8 mouse cellular contexts compared by ENCODE assay signal in the genomic region with DNA sequence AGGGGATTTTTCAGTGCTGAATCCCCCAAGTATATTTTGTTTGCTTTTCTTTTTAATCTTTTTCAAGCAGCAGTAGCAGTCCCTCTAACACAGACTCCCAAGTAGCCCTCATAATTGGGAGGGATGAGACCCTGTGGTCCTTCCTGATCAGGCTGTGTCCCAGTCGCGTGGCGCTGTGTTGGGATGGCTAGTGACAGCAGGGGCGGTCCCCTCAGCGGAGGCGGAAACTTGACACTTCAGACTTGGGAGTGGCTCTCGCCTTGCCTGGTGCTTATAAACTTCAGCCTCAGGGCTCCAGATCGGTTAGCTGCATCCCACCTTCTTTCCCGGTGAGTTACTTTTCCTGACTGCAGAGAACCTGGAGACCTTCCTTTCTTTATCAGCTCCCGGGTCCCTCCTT. TPM values are rescaled to one million over a fixed set of nuclear protein-coding genes. Genes with fewer than 3 reads are reported as not detected.
A peak's percentile ranks its signal among the peaks of the same experiment; 100 is the strongest.
DNase-seq lines count a peak whose midpoint lies in the region; ATAC-seq lines count a peak whose summit lies in the region.

No protein-coding gene starts in this region.

- H3K4me3 ChIP-seq in forebrain, embryonic 13.5 days: peak overlapping the region; percentile 38
- peak overlapping the region; percentile 26 for H3K4me3 ChIP-seq in limb, embryonic 11.5 days (ENCODE audit: low read depth, low read length)
- peak overlapping the region; percentile 23 for H3K4me3 ChIP-seq in midbrain, embryonic 11.5 days (ENCODE audit: low read depth, low read length)

- peaks cover 17% of the 10 kb centered on the region for H3K4me1 ChIP-seq in forebrain, embryonic 13.5 days
- H3K4me1 ChIP-seq in limb, embryonic 11.5 days (ENCODE audit: control insufficient read depth, insufficient read depth, low read length): peaks cover 12% of the 10 kb centered on the region
- no peaks in the 10 kb centered on the region; the same call in 1 of the 2 replicates for H3K4me1 ChIP-seq in midbrain, embryonic 11.5 days (ENCODE audit: control insufficient read depth, insufficient read depth, low read length)

- peak; percentile 56 for DNase-seq in ES-CJ7 (ENCODE audit: low read depth, low spot score)
- peak; percentile 84 for DNase-seq in adrenal gland, postnatal 14 days
- peak; percentile 80 for DNase-seq in heart, postnatal 4 days
- DNase-seq in limb, embryonic 11.5 days (ENCODE audit: low spot score): peak; percentile 77
- no peak for DNase-seq in midbrain, embryonic 11.5 days (ENCODE audit: low spot score, missing footprints)
- peak; percentile 48 for DNase-seq in splenic B cell, adult 2 months (ENCODE audit: low read depth, low spot score)
- no peak for DNase-seq in left cerebral cortex, adult 9 months (ENCODE audit: low spot score in 2 of 2)

- no peaks in the 10 kb centered on the region for H3K36me3 ChIP-seq in forebrain, embryonic 13.5 days (ENCODE audit: poor library complexity, severe bottlenecking)
- H3K36me3 ChIP-seq in limb, embryonic 11.5 days (ENCODE audit: control insufficient read depth, insufficient read depth, low read length): no peaks in the 10 kb centered on the region
- no peaks in the 10 kb centered on the region for H3K36me3 ChIP-seq in midbrain, embryonic 11.5 days (ENCODE audit: control insufficient read depth, insufficient read depth, low read length)
- H3K36me3 ChIP-seq in splenic B cell, adult 2 months (ENCODE audit: control insufficient read depth, insufficient read depth, low read length, poor library complexity, severe bottlenecking): no peaks in the 10 kb centered on the region

- no peaks in the 10 kb centered on the region for H3K9me3 ChIP-seq in forebrain, embryonic 13.5 days (replicated peaks)
- no peaks in the 10 kb centered on the region for H3K9me3 ChIP-seq in limb, embryonic 11.5 days (ENCODE audit: control insufficient read depth, low read length)
- no peaks in the 10 kb centered on the region for H3K9me3 ChIP-seq in midbrain, embryonic 11.5 days (ENCODE audit: control insufficient read depth, low read length)

- H3K27ac ChIP-seq in forebrain, embryonic 13.5 days: no peak overlapping the region
- no peak overlapping the region for H3K27ac ChIP-seq in limb, embryonic 11.5 days (replicated peaks; ENCODE audit: low read depth, low read length)
- H3K27ac ChIP-seq in midbrain, embryonic 11.5 days (ENCODE audit: low read depth, low read length): no peak overlapping the region

- peak overlapping the region; percentile 54 for H3K9ac ChIP-seq in forebrain, embryonic 13.5 days
- H3K9ac ChIP-seq in limb, embryonic 11.5 days (ENCODE audit: low read length): peak overlapping the region; percentile 43
- H3K9ac ChIP-seq in midbrain, embryonic 11.5 days (ENCODE audit: low read length): 0 out of 2 replicates have a peak overlapping the region, but pooled peaks have one; percentile 24

- peak; percentile 60; the same call in 1 of the 2 replicates for ATAC-seq in forebrain, embryonic 13.5 days
- ATAC-seq in limb, embryonic 11.5 days (ENCODE audit: insufficient number of reproducible peaks, low FRiP score, low TSS enrichment, low read depth): peak; percentile 27; the same call in 1 of the 2 replicates
- peak; percentile 64 for ATAC-seq in midbrain, embryonic 11.5 days (ENCODE audit: low FRiP score)

- WGBS in forebrain, embryonic 13.5 days: 2% methylated on average over 10 of the region's 10 CpGs
- under 1% methylated on average over 10 of the region's 10 CpGs for WGBS in limb, embryonic 11.5 days
- under 1% methylated on average over 10 of the region's 10 CpGs for WGBS in midbrain, embryonic 11.5 days

- peak overlapping the region; percentile 66 for H3K4me2 ChIP-seq in forebrain, embryonic 13.5 days
- H3K4me2 ChIP-seq in limb, embryonic 11.5 days (ENCODE audit: low read depth, severe bottlenecking): peak overlapping the region; percentile 78
- H3K4me2 ChIP-seq in midbrain, embryonic 11.5 days: peak overlapping the region; percentile 68

- H3K27me3 ChIP-seq in forebrain, embryonic 13.5 days: peaks cover 36% of the 10 kb centered on the region
- H3K27me3 ChIP-seq in limb, embryonic 11.5 days (ENCODE audit: control insufficient read depth, insufficient read depth, low read length): peaks cover 5% of the 10 kb centered on the region; the same call in 1 of the 2 replicates
- H3K27me3 ChIP-seq in midbrain, embryonic 11.5 days (ENCODE audit: control insufficient read depth, insufficient read depth, low read length): peaks cover 9% of the 10 kb centered on the region
- no peaks in the 10 kb centered on the region for H3K27me3 ChIP-seq in splenic B cell, adult 2 months (ENCODE audit: control insufficient read depth, insufficient read depth, low read length, poor library complexity, severe bottlenecking)

RNA-seq across cellular contexts. Expression of a gene that starts 0.5 kb away (rescaled TPM):
- total RNA-seq in adrenal gland, postnatal 14 days (2021): 75.0 and 84.7 TPM in 2 replicates
- 6.9 and 7.5 TPM in 2 replicates for polyA plus RNA-seq in forebrain, embryonic 13.5 days (2015; fragmentation: Nextera tagmentation; extraction: Ambion mirVana)
- total RNA-seq in heart, postnatal 4 days (2021): 10 to 100 TPM; 34.2 to 37.9 TPM
- 11.8 and 12.6 TPM in 2 replicates for polyA plus RNA-seq in limb, embryonic 11.5 days (2014; fragmentation: Nextera tagmentation; extraction: Ambion mirVana)
- 11.6 and 14.1 TPM in 2 replicates for polyA plus RNA-seq in midbrain, embryonic 11.5 days (2014; fragmentation: Nextera tagmentation; extraction: Ambion mirVana)

RNA-seq across cellular contexts. Expression of a gene that starts 0.5 kb away (rescaled TPM):
- total RNA-seq in adrenal gland, postnatal 14 days (2021): 294 and 337 TPM in 2 replicates
- 5.0 and 6.8 TPM in 2 replicates for polyA plus RNA-seq in forebrain, embryonic 13.5 days (2015; fragmentation: Nextera tagmentation; extraction: Ambion mirVana)
- 100 to 1,000 TPM; 282 to 313 TPM for total RNA-seq in heart, postnatal 4 days (2021)
- 4.6 and 7.3 TPM in 2 replicates for polyA plus RNA-seq in limb, embryonic 11.5 days (2014; fragmentation: Nextera tagmentation; extraction: Ambion mirVana)
- polyA plus RNA-seq in midbrain, embryonic 11.5 days (2014; fragmentation: Nextera tagmentation; extraction: Ambion mirVana): 6.9 and 8.0 TPM in 2 replicates

RNA-seq across cellular contexts. Expression of a gene that starts 5.4 kb away (rescaled TPM):
- 108 and 112 TPM in 2 replicates for total RNA-seq in adrenal gland, postnatal 14 days (2021)
- 214 and 215 TPM in 2 replicates for polyA plus RNA-seq in forebrain, embryonic 13.5 days (2015; fragmentation: Nextera tagmentation; extraction: Ambion mirVana)
- total RNA-seq in heart, postnatal 4 days (2021): 100 to 1,000 TPM; 140 to 143 TPM
- polyA plus RNA-seq in limb, embryonic 11.5 days (2014; fragmentation: Nextera tagmentation; extraction: Ambion mirVana): 125 and 129 TPM in 2 replicates
- 138 and 146 TPM in 2 replicates for polyA plus RNA-seq in midbrain, embryonic 11.5 days (2014; fragmentation: Nextera tagmentation; extraction: Ambion mirVana)

RNA-seq across cellular contexts. Expression of a gene that starts 12.0 kb away (rescaled TPM):
- 0.56 and 0.85 TPM in 2 replicates for total RNA-seq in adrenal gland, postnatal 14 days (2021)
- not detected in 2 replicates for polyA plus RNA-seq in forebrain, embryonic 13.5 days (2015; fragmentation: Nextera tagmentation; extraction: Ambion mirVana)
- under 1 TPM in 1 of 2 experiments, not detected in 1; 0.74 TPM for total RNA-seq in heart, postnatal 4 days (2021)
- not detected in 2 replicates for polyA plus RNA-seq in limb, embryonic 11.5 days (2014; fragmentation: Nextera tagmentation; extraction: Ambion mirVana)
- polyA plus RNA-seq in midbrain, embryonic 11.5 days (2014; fragmentation: Nextera tagmentation; extraction: Ambion mirVana): not detected in 2 replicates

RNA-seq across cellular contexts. Expression of a gene that starts 22.4 kb away (rescaled TPM):
- 63.6 and 71.4 TPM in 2 replicates for total RNA-seq in adrenal gland, postnatal 14 days (2021)
- polyA plus RNA-seq in forebrain, embryonic 13.5 days (2015; fragmentation: Nextera tagmentation; extraction: Ambion mirVana): 27.3 and 35.1 TPM in 2 replicates
- total RNA-seq in heart, postnatal 4 days (2021): 100 to 1,000 TPM; 101 to 106 TPM
- polyA plus RNA-seq in limb, embryonic 11.5 days (2014; fragmentation: Nextera tagmentation; extraction: Ambion mirVana): 36.6 and 42.1 TPM in 2 replicates
- polyA plus RNA-seq in midbrain, embryonic 11.5 days (2014; fragmentation: Nextera tagmentation; extraction: Ambion mirVana): 37.2 and 40.0 TPM in 2 replicates

Comparison
In these comparisons a context has a peak if more than half of its experiments do, and no peak if none do; other contexts are left out.
1. DNase-seq: peak in ES-CJ7 (single experiment), adrenal gland, postnatal 14 days (single experiment), heart, postnatal 4 days (single experiment), limb, embryonic 11.5 days (single experiment) and splenic B cell, adult 2 months (single experiment); none in midbrain, embryonic 11.5 days (single experiment) and left cerebral cortex, adult 9 months (0 of 2).
2. Peak in every context shown above with its lines, with median percentiles within 50 percentile points of each other: ATAC-seq, H3K4me2 ChIP-seq, H3K4me3 ChIP-seq and H3K9ac ChIP-seq.